In the genomic region with DNA sequence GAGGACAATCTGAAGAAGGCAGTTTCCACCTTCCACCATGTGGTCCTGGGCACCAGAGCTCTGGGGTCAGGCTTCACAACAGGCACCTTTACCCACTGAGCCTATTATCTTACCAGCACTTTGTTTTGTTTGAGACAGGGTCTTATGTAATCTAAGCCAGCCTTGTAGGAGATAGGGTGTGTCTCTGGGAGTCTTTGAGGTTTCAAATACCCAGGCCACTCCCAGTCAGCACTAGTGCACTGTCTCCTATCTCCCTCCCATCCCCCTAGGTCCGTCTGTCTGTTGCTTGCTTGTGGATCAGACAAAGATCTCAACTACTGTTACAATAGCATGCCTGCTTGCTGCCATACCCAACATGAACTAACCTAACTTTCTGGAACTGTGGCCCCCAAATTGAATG, we compare ENCODE assay signal across 10 mouse cellular contexts.
DNase-seq lines count a peak whose midpoint lies in the region; ATAC-seq and TF ChIP-seq lines count a peak whose summit lies in the region.
"Had no signal": no experiment of that assay in that cellular context is flagged by ENCODE, and none has a peak within 500 bp of the region (broad histone marks: within the 10 kb centered on the region; RNA-seq: fewer than 3 reads in every experiment).

No protein-coding gene starts in this region.

- H3K9ac ChIP-seq in heart, postnatal 0 days (replicated peaks; ENCODE audit: low read depth, low read length): no peak overlapping the region
- no peak overlapping the region for H3K9ac ChIP-seq in liver, embryonic 11.5 days (ENCODE audit: low read depth, low read length)
- H3K9ac ChIP-seq in forebrain, embryonic 15.5 days (replicated peaks): no peak overlapping the region
- H3K9ac ChIP-seq: embryonic facial prominence, embryonic 15.5 days; neural tube, embryonic 15.5 days had no signal

- TF ChIP-seq EP300 in heart, postnatal 0 days (IDR thresholded peaks at IDR 0.05; ENCODE audit: low read depth): no peak

- H3K4me2 ChIP-seq in heart, postnatal 0 days (ENCODE audit: low read depth, low read length): no peak overlapping the region
- H3K4me2 ChIP-seq in liver, embryonic 11.5 days: peak overlapping the region; percentile 50
- no peak overlapping the region for H3K4me2 ChIP-seq in forebrain, embryonic 15.5 days (replicated peaks)
- H3K4me2 ChIP-seq: embryonic facial prominence, embryonic 15.5 days; neural tube, embryonic 15.5 days had no signal

- H3K27me3 ChIP-seq in heart, postnatal 0 days (ENCODE audit: control insufficient read depth, insufficient read depth, low read length): no peaks in the 10 kb centered on the region
- H3K27me3 ChIP-seq in liver, embryonic 11.5 days (replicated peaks; ENCODE audit: control insufficient read depth, insufficient read depth, low read length): no peaks in the 10 kb centered on the region
- no peaks in the 10 kb centered on the region for H3K27me3 ChIP-seq in forebrain, embryonic 15.5 days
- H3K27me3 ChIP-seq: embryonic facial prominence, embryonic 15.5 days; neural tube, embryonic 15.5 days had no signal

- no peak for DNase-seq in heart, postnatal 0 days (ENCODE audit: low spot score)
- DNase-seq in heart, adult 8-10 months (ENCODE audit: low spot score): no peak
- DNase-seq in MEL-GATA-1-ER (ENCODE audit: extremely low read depth, low read depth): peak; percentile 73
- peak; percentile 52 for DNase-seq in liver, embryonic 11.5 days (ENCODE audit: low spot score)
- DNase-seq in naive thymus-derived CD4-positive, alpha-beta T cell, adult 2 months (ENCODE audit: low read depth): peak; percentile 50
- no peak for DNase-seq in retina, postnatal 1 day
- DNase-seq in layer of hippocampus, postnatal 25 days (ENCODE audit: extremely low spot score in 1 of 2, low spot score in 1 of 2): no peak

- no peak for ATAC-seq in heart, postnatal 0 days (ENCODE audit: insufficient read depth, low read depth)
- ATAC-seq in liver, embryonic 11.5 days (replicated peaks; ENCODE audit: low FRiP score): peak; percentile 95
- no peak for ATAC-seq in forebrain, embryonic 15.5 days (replicated peaks)

- no peak overlapping the region for H3K4me3 ChIP-seq in heart, postnatal 0 days (ENCODE audit: low read depth, low read length)
- no peak overlapping the region for H3K4me3 ChIP-seq in liver, embryonic 11.5 days (ENCODE audit: low read depth, low read length)
- H3K4me3 ChIP-seq in forebrain, embryonic 15.5 days: no peak overlapping the region
- H3K4me3 ChIP-seq: embryonic facial prominence, embryonic 15.5 days; neural tube, embryonic 15.5 days had no signal

- no peaks in the 10 kb centered on the region for H3K9me3 ChIP-seq in heart, postnatal 0 days (replicated peaks; ENCODE audit: control insufficient read depth, low read length)
- no peaks in the 10 kb centered on the region for H3K9me3 ChIP-seq in liver, embryonic 11.5 days (ENCODE audit: control insufficient read depth, low read length)
- H3K9me3 ChIP-seq in forebrain, embryonic 15.5 days: no peaks in the 10 kb centered on the region
- H3K9me3 ChIP-seq: embryonic facial prominence, embryonic 15.5 days; neural tube, embryonic 15.5 days had no signal

- H3K27ac ChIP-seq in heart, postnatal 0 days (ENCODE audit: low read depth): 0 out of 2 replicates have a peak overlapping the region, but pooled peaks have one; percentile 9
- peak overlapping the region; percentile 36 for H3K27ac ChIP-seq in liver, embryonic 11.5 days (ENCODE audit: low read depth, low read length)
- H3K27ac ChIP-seq in forebrain, embryonic 15.5 days (replicated peaks): no peak overlapping the region
- H3K27ac ChIP-seq: embryonic facial prominence, embryonic 15.5 days; neural tube, embryonic 15.5 days had no signal

- H3K4me1 ChIP-seq in heart, postnatal 0 days (ENCODE audit: control insufficient read depth, insufficient read depth): peaks cover 18% of the 10 kb centered on the region
- H3K4me1 ChIP-seq in liver, embryonic 11.5 days (replicated peaks; ENCODE audit: control insufficient read depth, insufficient read depth, low read length): peaks cover 69% of the 10 kb centered on the region
- peaks cover 12% of the 10 kb centered on the region for H3K4me1 ChIP-seq in forebrain, embryonic 15.5 days

- 10% methylated on average over 1 of the region's 1 CpGs for WGBS in heart, postnatal 0 days
- 4% methylated on average over 1 of the region's 1 CpGs for WGBS in liver, embryonic 11.5 days
- 43% methylated on average over 1 of the region's 1 CpGs for WGBS in forebrain, embryonic 15.5 days

- no peak for TF ChIP-seq CTCF in heart, postnatal 0 days (IDR thresholded peaks at IDR 0.05; ENCODE audit: low read depth)

- 0 out of 2 replicates have a peak, but pooled peaks cover 3% of the 10 kb centered on the region for H3K36me3 ChIP-seq in heart, postnatal 0 days (replicated peaks; ENCODE audit: control insufficient read depth, insufficient read depth, low read length)
- H3K36me3 ChIP-seq in liver, embryonic 11.5 days (ENCODE audit: control insufficient read depth, insufficient read depth, low read length): no peaks in the 10 kb centered on the region
- H3K36me3 ChIP-seq in forebrain, embryonic 15.5 days: no peaks in the 10 kb centered on the region
- H3K36me3 ChIP-seq: embryonic facial prominence, embryonic 15.5 days; neural tube, embryonic 15.5 days had no signal

Comparison
In these comparisons a context has a peak if more than half of its experiments do, and no peak if none do; other contexts are left out.
1. DNase-seq: peak in MEL-GATA-1-ER (single experiment), liver, embryonic 11.5 days (single experiment) and naive thymus-derived CD4-positive, alpha-beta T cell, adult 2 months (single experiment); none in heart, postnatal 0 days (single experiment), heart, adult 8-10 months (single experiment), retina, postnatal 1 day (single experiment) and layer of hippocampus, postnatal 25 days (0 of 2).